Mouse (Mus musculus) brain, embryonic 14.5 days (tissue): ENCODE measurements around the gene Ltc4s. TPM values are rescaled to one million over a fixed set of nuclear protein-coding genes. Genes with fewer than 3 reads are reported as not detected.

Source experiments
- DNase-seq: peaks from one replicate; pipeline ENCODE4 v3.0.0-alpha.2; 2011; ENCODE audit warnings: low read depth
- CTCF ChIP-seq: fragments of 200-500 bp; IDR thresholded peaks from 2 replicates; pipeline ENCODE4 v1.5.1; 2012; ENCODE audit warnings: inconsistent platforms, mild to moderate bottlenecking, moderate library complexity, borderline replicate concordance; ENCODE audit not compliant: insufficient read depth, insufficient read length; ENCODE audit errors: extremely low read depth
- POLR2A ChIP-seq: fragments of 200-500 bp; IDR thresholded peaks from 2 replicates; pipeline ENCODE4 v1.6.1; 2012; ENCODE audit warnings: mild to moderate bottlenecking, inconsistent platforms, borderline replicate concordance; ENCODE audit not compliant: poor library complexity, insufficient read depth, insufficient read length, severe bottlenecking; ENCODE audit errors: extremely low read depth
- polyA plus RNA-seq: library from polyadenylated mRNA; depleted of rRNA; stranded (reverse); fragments of >200 nt; gene quantifications from 2 replicates; pipeline ENCODE4 v1.2.3, GENCODE M21; 2012; rRNA removed

Ltc4s gene
- 3.5 and 4.5 TPM in 2 replicates for polyA plus RNA-seq

DNA sequence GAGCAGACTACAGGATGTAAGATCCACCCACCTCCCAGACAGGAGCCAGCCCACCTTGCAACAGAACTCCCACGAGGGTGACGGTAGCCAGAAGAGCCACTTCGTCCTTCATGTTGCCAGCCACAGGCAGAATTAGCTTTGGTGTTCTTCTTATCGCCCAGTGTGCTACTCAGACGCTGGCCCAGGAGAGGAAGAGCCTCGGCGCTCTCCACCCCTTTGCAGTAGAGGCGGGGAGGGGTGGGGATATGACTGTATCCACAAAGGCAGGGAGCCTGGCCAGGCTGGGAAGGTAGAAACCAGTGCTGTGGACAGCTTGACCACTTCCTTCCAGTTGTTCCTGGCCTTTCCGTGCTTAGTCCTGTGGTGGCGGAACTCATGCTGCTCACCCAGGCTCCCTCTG, at the start of gene Ltc4s:
TSS of gene Ltc4s (minus strand) at position 293 of the 400 bp plus-strand sequence.
- DNase-seq = no peak
- TF ChIP-seq CTCF = no peak
- no peak for TF ChIP-seq POLR2A

DNA sequence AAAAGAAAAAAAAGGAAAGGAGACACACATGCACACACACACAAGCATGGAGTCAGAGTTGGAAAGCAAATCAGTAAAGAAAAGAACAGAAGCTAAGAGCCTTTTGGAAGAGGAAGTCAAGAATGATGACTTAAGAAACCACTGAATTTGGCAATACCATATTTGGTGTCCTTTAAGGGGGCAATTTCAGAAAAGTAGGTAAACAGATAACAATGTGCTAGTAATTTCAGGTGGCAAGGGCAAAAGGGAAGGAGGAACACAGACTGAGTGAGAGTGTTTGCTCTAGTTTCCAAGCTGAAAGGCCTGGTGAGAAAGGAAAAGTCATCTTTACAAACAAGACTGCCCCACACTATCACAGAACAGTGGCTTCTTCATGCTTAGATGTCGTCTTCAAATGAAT, 48.0 kb upstream of the Ltc4s start:
- no peak for DNase-seq

DNA sequence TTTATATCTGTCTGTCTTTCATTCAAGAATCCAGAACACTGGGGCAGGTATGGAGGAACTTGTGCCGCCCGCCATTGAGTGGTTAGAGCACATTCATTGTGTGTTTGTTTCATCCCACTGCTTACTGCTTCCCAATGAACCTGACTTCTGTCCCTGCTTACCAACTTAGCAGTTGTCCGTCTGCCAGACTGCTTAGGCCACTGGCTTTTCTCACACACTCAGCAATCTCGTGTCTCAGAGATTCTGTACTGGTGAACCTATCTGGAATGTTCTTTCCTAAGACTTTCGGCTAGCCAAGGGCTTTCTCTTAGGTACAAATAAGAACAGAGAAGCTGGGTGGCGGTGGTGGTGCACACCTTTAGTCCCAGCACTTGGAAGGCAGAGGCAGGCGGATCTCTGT, 47.3 kb upstream of the Ltc4s start:
- DNase-seq = no peak
- no peak for TF ChIP-seq POLR2A

More for the DNA sequence above, 48.0 kb upstream of the Ltc4s start:
- no peak for TF ChIP-seq POLR2A

DNA sequence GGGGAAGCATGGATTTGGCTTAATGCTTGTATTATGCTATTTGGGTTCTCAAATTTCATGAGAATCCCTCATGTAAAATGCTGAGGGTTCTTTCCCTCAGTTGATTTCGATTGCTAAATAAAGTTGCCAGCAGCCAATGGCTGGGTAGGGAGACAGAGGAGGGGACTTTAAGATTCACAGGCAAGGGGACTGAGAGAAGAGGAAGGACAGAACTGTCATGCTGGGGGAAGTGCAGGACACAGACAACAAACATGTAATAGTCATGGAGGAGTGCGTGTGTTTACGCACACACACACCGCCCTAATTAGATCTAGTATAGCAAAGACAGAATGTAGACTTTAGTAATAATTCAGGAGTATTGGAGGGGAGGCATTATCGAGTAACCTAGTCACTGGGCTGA, 46.8 kb upstream of the Ltc4s start:
- TF ChIP-seq CTCF (no peak), POLR2A (no peak)

DNA sequence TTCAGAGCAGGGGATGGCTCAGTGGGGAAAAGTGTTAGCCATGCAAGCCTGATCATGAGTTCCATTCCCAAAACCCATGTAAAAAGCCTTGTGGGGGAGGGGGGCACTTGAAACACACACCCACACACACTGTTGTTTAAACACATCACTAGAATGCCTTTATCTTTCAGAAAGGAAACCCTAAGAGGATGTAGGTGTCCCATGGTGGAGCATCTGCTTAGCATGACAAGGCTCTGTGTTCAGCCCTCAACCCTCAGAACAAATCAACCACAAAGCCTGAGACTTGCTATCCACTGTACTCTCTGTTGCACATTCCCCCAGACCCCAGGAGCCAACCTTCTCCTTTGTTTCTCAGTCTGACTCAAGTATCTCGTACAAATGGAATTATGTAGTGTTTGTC, 41.6 kb upstream of the Ltc4s start:
- no peak for TF ChIP-seq POLR2A

More for the DNA sequence above, 46.8 kb upstream of the Ltc4s start:
- no peak for DNase-seq

DNA sequence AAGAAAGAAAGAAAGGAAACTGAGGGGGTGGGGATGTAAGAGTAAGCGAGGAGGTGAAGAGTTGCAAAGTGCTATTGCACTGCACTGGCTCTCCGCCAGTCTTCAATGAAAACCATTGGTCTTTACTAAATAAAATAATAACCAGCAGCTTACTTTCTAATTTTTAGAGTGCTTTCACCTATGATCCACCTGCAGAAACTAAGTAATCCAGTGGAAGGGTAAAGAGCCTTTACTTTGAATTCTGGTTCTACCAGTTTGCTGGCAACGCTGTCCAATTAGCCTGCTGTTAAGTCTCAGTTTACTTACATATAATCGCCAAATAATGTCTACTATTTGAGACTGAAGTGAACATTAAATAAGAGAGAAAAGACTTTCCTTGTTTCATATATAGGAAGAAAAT, 40.6 kb upstream of the Ltc4s start:
- TF ChIP-seq CTCF (no peak), POLR2A (no peak)
- DNase-seq = no peak

More for the DNA sequence above, 41.6 kb upstream of the Ltc4s start:
- DNase-seq = no peak

DNA sequence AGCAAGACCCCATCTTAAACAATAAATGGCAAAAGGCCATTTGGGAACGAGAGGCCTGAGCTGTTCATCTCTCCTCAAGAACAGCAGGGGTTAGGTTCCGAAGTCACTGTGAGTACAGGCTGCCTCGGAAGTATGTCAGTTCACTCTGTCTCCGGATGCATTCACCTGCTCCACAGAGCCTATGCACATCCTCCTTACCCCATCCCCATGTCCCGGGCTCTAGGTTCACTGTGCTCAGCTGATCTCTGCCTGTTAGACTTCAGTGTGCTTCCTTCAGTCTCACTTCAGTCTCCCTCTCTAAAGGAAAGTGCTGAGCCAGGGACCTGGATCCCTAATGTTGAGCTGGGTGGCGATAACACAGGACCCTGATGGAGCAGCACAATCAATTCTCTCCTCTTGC, 39.3 kb upstream of the Ltc4s start:
- TF ChIP-seq POLR2A (no peak), CTCF (no peak)

DNA sequence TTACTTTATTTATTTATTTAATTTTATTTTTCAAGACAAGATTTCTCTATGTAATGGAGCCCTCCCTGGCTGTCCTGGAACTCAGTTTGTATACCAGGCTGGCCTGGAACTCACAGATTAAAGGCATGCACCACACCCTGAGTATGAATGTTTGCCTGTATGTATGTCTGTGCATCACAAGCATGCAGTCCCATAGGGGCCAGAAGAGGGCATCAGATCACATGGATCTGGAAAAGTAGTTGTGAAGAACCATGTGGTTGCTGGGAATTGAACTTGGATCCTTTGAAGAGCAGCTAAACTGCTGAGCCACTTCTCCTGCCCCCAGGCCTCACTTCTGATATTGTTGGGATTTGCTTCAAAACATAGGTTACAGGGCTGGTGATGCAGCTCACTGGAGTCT, 38.6 kb upstream of the Ltc4s start:
- DNase-seq = no peak
- TF ChIP-seq POLR2A (no peak), CTCF (no peak)

More for the DNA sequence above, 39.3 kb upstream of the Ltc4s start:
- no peak for DNase-seq

DNA sequence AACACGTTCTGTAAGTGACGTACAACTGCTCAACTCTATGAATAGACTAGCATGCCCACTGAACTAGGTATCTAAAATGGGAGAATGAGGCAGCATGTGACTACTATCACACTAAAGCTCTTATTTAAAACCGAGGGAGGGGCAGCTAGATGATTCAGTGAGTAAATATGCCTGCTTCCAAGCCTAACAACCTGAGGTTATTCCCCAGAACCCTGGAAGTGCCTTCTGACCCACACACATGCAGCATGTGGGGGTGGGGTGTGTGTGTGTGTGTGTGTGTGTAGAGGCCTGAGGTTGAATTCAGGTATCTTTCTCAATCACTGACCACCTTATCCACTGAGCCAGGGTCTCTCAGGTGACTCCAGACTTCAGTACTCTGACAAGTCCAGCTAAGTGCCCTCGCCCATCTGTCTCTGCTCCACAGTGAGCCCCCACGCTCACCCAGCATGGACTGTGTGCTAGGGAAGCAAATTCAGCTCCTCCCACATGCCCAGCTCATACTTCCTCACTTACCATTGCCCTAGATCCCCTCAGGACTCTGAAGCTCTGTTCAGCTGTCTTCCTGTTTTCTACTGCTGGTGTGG, 37.2 kb upstream of the Ltc4s start:
- no peak for DNase-seq
- TF ChIP-seq POLR2A (no peak), CTCF (no peak)

DNA sequence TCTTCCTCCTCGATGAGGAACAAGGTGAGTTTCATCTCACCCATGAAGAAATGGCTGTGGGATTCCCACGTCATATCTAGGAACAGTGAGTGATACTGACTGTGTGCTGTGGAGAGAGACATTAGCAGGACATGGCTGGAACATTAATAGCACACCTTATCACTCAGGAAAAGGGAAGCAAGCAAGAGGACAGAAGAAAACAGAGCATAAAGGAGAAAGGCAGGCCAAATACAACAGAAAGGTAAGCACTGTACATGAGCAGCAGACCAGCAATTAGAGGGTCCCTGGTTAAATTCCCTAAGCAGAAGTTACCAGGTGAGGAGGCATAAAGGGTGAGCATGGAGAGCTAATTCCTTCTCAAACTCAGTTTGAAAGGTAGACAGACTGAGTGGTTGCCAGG, 36.7 kb upstream of the Ltc4s start:
- no peak for TF ChIP-seq POLR2A
- TF ChIP-seq CTCF = no peak
- no peak for DNase-seq

DNA sequence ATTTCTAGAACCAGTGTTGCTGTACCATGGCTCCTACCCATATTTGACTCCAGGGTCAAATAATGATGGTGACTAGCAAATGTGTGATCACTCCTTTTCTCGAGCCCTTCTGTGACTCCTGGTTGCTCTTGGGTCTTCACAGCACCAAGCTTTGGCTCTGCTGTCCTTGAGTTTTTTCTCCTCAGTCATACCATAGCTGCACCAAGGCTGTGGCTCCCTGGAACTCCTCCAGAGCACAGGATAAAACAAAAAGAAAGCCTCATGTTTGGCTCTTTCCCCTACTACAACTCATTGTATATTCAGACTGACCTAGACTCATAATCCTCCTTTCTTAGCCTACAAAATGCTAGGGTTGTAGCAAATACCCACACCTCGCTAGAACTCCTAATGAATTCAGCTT, 34.4 kb upstream of the Ltc4s start:
- DNase-seq = no peak
- TF ChIP-seq CTCF = no peak
- no peak for TF ChIP-seq POLR2A

DNA sequence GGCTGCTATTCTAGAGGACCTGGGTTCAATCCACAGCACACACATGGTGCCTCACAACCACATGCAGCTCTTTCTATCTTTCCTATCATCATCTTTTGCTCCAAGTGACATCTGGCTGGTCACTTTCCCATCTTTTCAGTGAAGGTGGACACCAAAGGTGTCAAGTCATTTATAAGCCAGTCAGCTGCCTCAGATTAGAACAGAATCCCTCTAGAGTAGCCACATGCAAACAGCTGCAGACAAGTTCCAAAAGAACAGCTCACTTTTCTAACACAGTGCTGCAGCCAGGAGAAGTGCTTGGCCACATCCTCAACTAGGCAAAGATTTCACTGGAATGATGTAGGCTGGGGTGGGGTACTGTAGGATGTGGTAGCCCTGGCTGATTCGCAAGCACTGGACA, 31.5 kb upstream of the Ltc4s start:
- TF ChIP-seq CTCF = no peak
- TF ChIP-seq POLR2A = no peak
- no peak for DNase-seq

DNA sequence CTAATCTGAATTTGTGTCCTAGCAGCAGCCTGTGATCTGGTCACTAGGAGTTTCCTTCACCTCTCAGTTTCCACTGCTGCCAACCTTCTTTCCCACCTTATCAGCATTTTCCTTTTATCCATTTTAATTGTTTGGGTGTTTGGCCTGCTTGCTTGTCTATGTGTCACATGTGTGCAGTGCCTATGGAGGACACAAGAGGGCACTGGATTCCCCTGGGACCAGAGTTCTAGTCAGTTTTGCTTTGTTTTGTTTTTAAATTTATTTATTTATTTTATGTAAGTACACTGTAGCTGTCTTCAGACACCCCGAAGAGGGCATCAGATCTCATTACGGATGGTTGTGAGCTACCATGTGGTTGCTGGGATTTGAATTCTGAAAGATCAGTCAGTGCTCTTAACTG, 30.7 kb upstream of the Ltc4s start:
- peak; percentile 47; the same call in 1 of the 2 replicates for TF ChIP-seq CTCF
- no peak for TF ChIP-seq POLR2A
- DNase-seq = peak; percentile 32
